Mouse (Mus musculus) kidney, adult 8-10 months (tissue): Measurements from ENCODE around the gene BC004004.
"Not testable (repeated sequence)": the region's sequence is repeated elsewhere in the genome, so short reads cannot be mapped to it uniquely, and the experiment has no call there.

Source experiments
- DNase-seq, 2 experiments: peaks; one replicate each; pipeline ENCODE4 v3.0.0; 2022

BC004004 gene

GRCm38 (mm10) chr17:29301421-29301820, 32.8 kb downstream of the BC004004 start:
- no peak for DNase-seq

GRCm38 (mm10) chr17:29302149-29302548, 33.6 kb downstream of the BC004004 start:
- no peak for DNase-seq

- DNase-seq: no peak
These were observed 34.5 kb downstream of the BC004004 start for GRCm38 (mm10) chr17:29303087-29303486.

- DNase-seq: no peak
These were observed 35.3 kb downstream of the BC004004 start for GRCm38 (mm10) chr17:29303856-29304255.

- DNase-seq: no peak
These were observed 35.9 kb downstream of the BC004004 start for GRCm38 (mm10) chr17:29304376-29305057.

GRCm38 (mm10) chr17:29305058-29305806, 36.6 kb downstream of the BC004004 start:
- DNase-seq: peak in 1 of 2 experiments; percentile 41

- DNase-seq: no peak
These were observed 37.3 kb downstream of the BC004004 start for GRCm38 (mm10) chr17:29305871-29306270.

GRCm38 (mm10) chr17:29310056-29310623, 41.6 kb downstream of the BC004004 start:
- no peak for DNase-seq

GRCm38 (mm10) chr17:29311602-29312001, 43.0 kb downstream of the BC004004 start:
- no peak for DNase-seq

GRCm38 (mm10) chr17:29312082-29312481, 43.5 kb downstream of the BC004004 start:
- DNase-seq: no peak

- no peak for DNase-seq
These were observed 44.7 kb downstream of the BC004004 start for GRCm38 (mm10) chr17:29313300-29313699.

GRCm38 (mm10) chr17:29315672-29316465, 47.3 kb downstream of the BC004004 start:
- peak in 1 of 2 experiments; percentile 46 for DNase-seq

- DNase-seq: no peak
These were observed 48.3 kb downstream of the BC004004 start for GRCm38 (mm10) chr17:29316891-29317290.

- not testable (repeated sequence) for DNase-seq
These were observed 48.8 kb downstream of the BC004004 start, which contains the start of gene Pi16 for GRCm38 (mm10) chr17:29317380-29317779. Pi16 (plus strand) TSS chr17:29317680.

- DNase-seq: no peak
These were observed 50.2 kb downstream of the BC004004 start for GRCm38 (mm10) chr17:29318731-29319250.

- DNase-seq: no peak
These were observed 50.9 kb downstream of the BC004004 start for GRCm38 (mm10) chr17:29319476-29319875.

GRCm38 (mm10) chr17:29319881-29320639, 51.5 kb downstream of the BC004004 start:
- no peak for DNase-seq

- no peak for DNase-seq
These were observed 53.4 kb downstream of the BC004004 start for GRCm38 (mm10) chr17:29321765-29322602.

- DNase-seq: peak; percentile 54 to 61
These were observed 54.0 kb downstream of the BC004004 start for GRCm38 (mm10) chr17:29322603-29322962.

GRCm38 (mm10) chr17:29323625-29324024, 55.0 kb downstream of the BC004004 start:
- DNase-seq: no peak

- no peak for DNase-seq
These were observed 57.2 kb downstream of the BC004004 start for GRCm38 (mm10) chr17:29325831-29326230.
